Comparison of ENCODE assay signal across 18 mouse cellular contexts in the genomic region with DNA sequence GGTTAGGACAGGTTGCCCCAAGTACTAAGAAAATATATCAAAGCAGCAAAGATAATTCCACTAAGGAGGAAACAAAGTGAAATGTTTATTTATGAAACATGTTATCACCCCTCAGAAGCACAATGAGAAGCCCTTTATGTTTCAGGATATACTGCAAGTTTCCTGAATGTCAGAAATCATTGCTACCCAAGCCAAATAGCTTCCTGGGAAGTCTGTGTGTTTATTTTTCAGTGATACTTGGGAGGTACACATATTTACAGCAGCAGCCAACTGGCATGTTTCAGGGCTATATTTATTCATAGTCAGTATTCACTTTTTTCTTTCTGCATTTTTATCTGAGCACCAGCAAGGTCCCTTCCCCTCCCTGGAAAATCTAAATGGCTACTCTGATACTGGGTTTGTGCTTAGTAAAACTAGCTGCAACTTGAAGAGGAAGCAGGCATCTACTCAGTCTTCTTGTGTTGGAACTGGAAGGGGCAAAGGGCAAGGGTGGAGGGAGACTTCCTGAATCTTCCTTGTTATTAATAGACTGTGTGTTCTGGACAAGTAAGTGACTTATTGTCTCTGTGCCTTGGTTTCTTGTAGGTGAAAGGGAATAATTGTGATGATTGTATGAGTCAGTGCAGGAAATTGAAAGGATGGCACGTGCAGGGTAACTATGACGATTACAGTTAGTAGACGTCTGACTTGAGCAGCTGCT.
DNase-seq lines count a peak whose midpoint lies in the region; ATAC-seq and TF ChIP-seq lines count a peak whose summit lies in the region.
"Had no signal": no experiment of that assay in that cellular context is flagged by ENCODE, and none has a peak within 500 bp of the region (broad histone marks: within the 10 kb centered on the region; RNA-seq: fewer than 3 reads in every experiment).

No protein-coding gene starts in this region.

- H3K27ac ChIP-seq in heart, postnatal 0 days (ENCODE audit: low read depth) = peak overlapping the region; percentile 69; the same call in 1 of the 2 replicates
- 0 out of 2 replicates have a peak overlapping the region, but pooled peaks have one; percentile 15 for H3K27ac ChIP-seq in midbrain, embryonic 15.5 days
- no peak overlapping the region for H3K27ac ChIP-seq in midbrain, embryonic 16.5 days (ENCODE audit: low read length)
- H3K27ac ChIP-seq: embryonic facial prominence, embryonic 13.5 days; forebrain, embryonic 12.5 days; heart, embryonic 13.5 days; hindbrain, embryonic 13.5 days; neural tube, embryonic 15.5 days; stomach, embryonic 15.5 days had no signal

- H3K4me2 ChIP-seq in heart, postnatal 0 days (ENCODE audit: low read depth, low read length) = no peak overlapping the region
- H3K4me2 ChIP-seq in midbrain, embryonic 15.5 days = no peak overlapping the region
- H3K4me2 ChIP-seq in midbrain, embryonic 16.5 days (ENCODE audit: low read length) = no peak overlapping the region
- H3K4me2 ChIP-seq: embryonic facial prominence, embryonic 13.5 days; forebrain, embryonic 12.5 days; heart, embryonic 13.5 days; hindbrain, embryonic 13.5 days; neural tube, embryonic 15.5 days; stomach, embryonic 15.5 days had no signal

- H3K4me3 ChIP-seq in heart, postnatal 0 days (ENCODE audit: low read depth, low read length) = no peak overlapping the region
- H3K4me3 ChIP-seq in midbrain, embryonic 15.5 days = no peak overlapping the region
- no peak overlapping the region for H3K4me3 ChIP-seq in midbrain, embryonic 16.5 days (ENCODE audit: low read depth, low read length)
- H3K4me3 ChIP-seq: embryonic facial prominence, embryonic 13.5 days; forebrain, embryonic 12.5 days; heart, embryonic 13.5 days; hindbrain, embryonic 13.5 days; megakaryocyte, embryonic 14.5 days; neural tube, embryonic 15.5 days; stomach, embryonic 15.5 days had no signal

- no peaks in the 10 kb centered on the region for H3K36me3 ChIP-seq in heart, postnatal 0 days (replicated peaks; ENCODE audit: control insufficient read depth, insufficient read depth, low read length)
- H3K36me3 ChIP-seq in midbrain, embryonic 15.5 days (replicated peaks) = no peaks in the 10 kb centered on the region
- no peaks in the 10 kb centered on the region for H3K36me3 ChIP-seq in midbrain, embryonic 16.5 days (ENCODE audit: control insufficient read depth, insufficient read depth, low read length)
- H3K36me3 ChIP-seq: embryonic facial prominence, embryonic 13.5 days; forebrain, embryonic 12.5 days; heart, embryonic 13.5 days; hindbrain, embryonic 13.5 days; neural tube, embryonic 15.5 days; stomach, embryonic 15.5 days had no signal

- no peaks in the 10 kb centered on the region for H3K9me3 ChIP-seq in heart, postnatal 0 days (replicated peaks; ENCODE audit: control insufficient read depth, low read length)
- no peaks in the 10 kb centered on the region for H3K9me3 ChIP-seq in midbrain, embryonic 15.5 days
- no peaks in the 10 kb centered on the region for H3K9me3 ChIP-seq in midbrain, embryonic 16.5 days (replicated peaks; ENCODE audit: control insufficient read depth, low read length, poor library complexity, severe bottlenecking)
- H3K9me3 ChIP-seq: embryonic facial prominence, embryonic 13.5 days; forebrain, embryonic 12.5 days; heart, embryonic 13.5 days; hindbrain, embryonic 13.5 days; megakaryocyte, embryonic 14.5 days; neural tube, embryonic 15.5 days; stomach, embryonic 15.5 days had no signal

- WGBS in heart, postnatal 0 days = 36% methylated on average over 3 of the region's 3 CpGs
- WGBS in midbrain, embryonic 15.5 days = 66% methylated on average over 3 of the region's 3 CpGs
- 69% methylated on average over 3 of the region's 3 CpGs for WGBS in midbrain, embryonic 16.5 days

- peak; percentile 45 for DNase-seq in heart, postnatal 0 days (ENCODE audit: low spot score)
- no peak for DNase-seq in heart, postnatal 4 days
- peak; percentile 13 for DNase-seq in kidney, postnatal 10 days
- no peak for DNase-seq in frontal cortex, adult 2 months (ENCODE audit: extremely low spot score in 1 of 2, low spot score in 1 of 2)
- no peak for DNase-seq in cerebellum, postnatal 4 days (ENCODE audit: low spot score in 2 of 2)
- DNase-seq: cerebellum, adult 2 months; gastrocnemius, postnatal 10 days; retina, postnatal 1 day; thymus, postnatal 25 days had no signal

- TF ChIP-seq EP300 in heart, postnatal 0 days (IDR thresholded peaks at IDR 0.05; ENCODE audit: low read depth) = no peak; the same call in 1 of the 2 replicates

- H3K27me3 ChIP-seq in heart, postnatal 0 days (ENCODE audit: control insufficient read depth, insufficient read depth, low read length) = no peaks in the 10 kb centered on the region
- H3K27me3 ChIP-seq in midbrain, embryonic 15.5 days (replicated peaks) = no peaks in the 10 kb centered on the region
- no peaks in the 10 kb centered on the region for H3K27me3 ChIP-seq in midbrain, embryonic 16.5 days (ENCODE audit: control insufficient read depth, insufficient read depth, low read depth, low read length)
- H3K27me3 ChIP-seq: embryonic facial prominence, embryonic 13.5 days; forebrain, embryonic 12.5 days; heart, embryonic 13.5 days; hindbrain, embryonic 13.5 days; megakaryocyte, embryonic 14.5 days; neural tube, embryonic 15.5 days; stomach, embryonic 15.5 days had no signal

- TF ChIP-seq CTCF in heart, postnatal 0 days (IDR thresholded peaks at IDR 0.05; ENCODE audit: low read depth) = no peak

- ATAC-seq in heart, postnatal 0 days (ENCODE audit: insufficient read depth, low read depth) = peak; percentile 60
- ATAC-seq in midbrain, embryonic 15.5 days (replicated peaks) = no peak
- ATAC-seq in midbrain, embryonic 16.5 days = no peak

- no peaks in the 10 kb centered on the region for H3K4me1 ChIP-seq in heart, postnatal 0 days (ENCODE audit: control insufficient read depth, insufficient read depth)
- no peaks in the 10 kb centered on the region for H3K4me1 ChIP-seq in midbrain, embryonic 15.5 days
- no peaks in the 10 kb centered on the region for H3K4me1 ChIP-seq in midbrain, embryonic 16.5 days (ENCODE audit: control insufficient read depth, insufficient read depth, low read length)
- H3K4me1 ChIP-seq: embryonic facial prominence, embryonic 13.5 days; forebrain, embryonic 12.5 days; hindbrain, embryonic 13.5 days; megakaryocyte, embryonic 14.5 days; neural tube, embryonic 15.5 days; stomach, embryonic 15.5 days had no signal

- H3K9ac ChIP-seq in heart, postnatal 0 days (replicated peaks; ENCODE audit: low read depth, low read length) = no peak overlapping the region
- no peak overlapping the region for H3K9ac ChIP-seq in midbrain, embryonic 15.5 days
- no peak overlapping the region for H3K9ac ChIP-seq in midbrain, embryonic 16.5 days (ENCODE audit: low read depth, low read length)
- H3K9ac ChIP-seq: embryonic facial prominence, embryonic 13.5 days; forebrain, embryonic 12.5 days; heart, embryonic 13.5 days; hindbrain, embryonic 13.5 days; neural tube, embryonic 15.5 days; stomach, embryonic 15.5 days had no signal

Comparison
In these comparisons a context has a peak if more than half of its experiments do, and no peak if none do; other contexts are left out.
1. DNase-seq: peak in heart, postnatal 0 days (single experiment) and kidney, postnatal 10 days (single experiment); none in heart, postnatal 4 days (single experiment), frontal cortex, adult 2 months (0 of 2) and cerebellum, postnatal 4 days (0 of 2).